Mouse (Mus musculus) left cerebral cortex, adult 8-10 months (tissue): ENCODE measurements at regions not wholly inside any gene's neighbourhood (a gene's known extent, or its start where the extent isn't known, plus 50 kb on each side); places are given as distances from the start of the nearest gene placed in this dataset.
"Not testable (repeated sequence)": the region's sequence is repeated elsewhere in the genome, so short reads cannot be mapped to it uniquely, and the experiment has no call there.

Experiments
- DNase-seq, 2 experiments: peaks; one replicate each; pipeline ENCODE4 v3.0.0; 2022; ENCODE audit warnings: low spot score in 2 of 2

- no peak for DNase-seq
These were observed 106.2 kb downstream of the Sec31a start for GRCm38 (mm10) chr5:100309807-100310165.

GRCm38 (mm10) chr5:100309071-100309806 lies 106.8 kb downstream of the Sec31a start:
- no peak for DNase-seq

GRCm38 (mm10) chr5:100304403-100304802 lies 111.6 kb downstream of the Sec31a start:
- no peak for DNase-seq

GRCm38 (mm10) chr5:100302068-100302775 lies 113.8 kb downstream of the Sec31a start:
- no peak for DNase-seq

GRCm38 (mm10) chr5:100299141-100299540 lies 116.9 kb downstream of the Sec31a start:
- no peak for DNase-seq

GRCm38 (mm10) chr5:100294189-100294588 lies 121.8 kb downstream of the Sec31a start:
- peak; percentile 24 to 65 for DNase-seq

- no peak for DNase-seq
These were observed 120.6 kb upstream of the Tmem150c start for GRCm38 (mm10) chr5:100280215-100280614.

GRCm38 (mm10) chr5:100279474-100279873 lies 119.9 kb upstream of the Tmem150c start:
- DNase-seq: peak in 1 of 2 experiments; percentile 46

- no peak for DNase-seq
These were observed 115.1 kb upstream of the Tmem150c start for GRCm38 (mm10) chr5:100274674-100275073.

GRCm38 (mm10) chr5:100271975-100272374 lies 112.4 kb upstream of the Tmem150c start:
- DNase-seq: not testable (repeated sequence)

- DNase-seq: no peak
These were observed 111.5 kb upstream of the Tmem150c start for GRCm38 (mm10) chr5:100270841-100271686.

- no peak for DNase-seq
These were observed 108.7 kb upstream of the Tmem150c start for GRCm38 (mm10) chr5:100268111-100268878.

GRCm38 (mm10) chr5:100266671-100267510 lies 107.3 kb upstream of the Tmem150c start:
- DNase-seq: no peak

GRCm38 (mm10) chr5:100259803-100260693 lies 100.4 kb upstream of the Tmem150c start:
- no peak for DNase-seq

- DNase-seq: peak in 1 of 2 experiments; percentile 25
These were observed 99.5 kb upstream of the Tmem150c start for GRCm38 (mm10) chr5:100258952-100259710.

- DNase-seq: no peak
These were observed 95.7 kb upstream of the Tmem150c start for GRCm38 (mm10) chr5:100255276-100255675.

GRCm38 (mm10) chr5:100252036-100252435 lies 92.4 kb upstream of the Tmem150c start:
- DNase-seq: no peak

- DNase-seq: no peak
These were observed 90.1 kb upstream of the Tmem150c start for GRCm38 (mm10) chr5:100249757-100250156.
